Mouse (Mus musculus) cerebellum, adult 8-10 months (tissue): Measurements from ENCODE around the gene Scd4.
"Not testable (repeated sequence)": the region's sequence is repeated elsewhere in the genome, so short reads cannot be mapped to it uniquely, and the experiment has no call there.

Source experiments
- DNase-seq: peaks from one replicate; pipeline ENCODE4 v3.0.0; 2022

Scd4 gene

GRCm38 (mm10) chr19:44301176-44301575 is 31.7 kb upstream of the Scd4 start:
- DNase-seq: no peak

- no peak for DNase-seq
Observed at GRCm38 (mm10) chr19:44301671-44302305, 31.1 kb upstream of the Scd4 start.

GRCm38 (mm10) chr19:44302901-44303300 is 30.0 kb upstream of the Scd4 start:
- no peak for DNase-seq

GRCm38 (mm10) chr19:44303502-44303901 is 29.4 kb upstream of the Scd4 start:
- DNase-seq: no peak

- DNase-seq: no peak
Observed at GRCm38 (mm10) chr19:44304419-44304818, 28.5 kb upstream of the Scd4 start.

GRCm38 (mm10) chr19:44304851-44305510 is 27.9 kb upstream of the Scd4 start:
- peak; percentile 6 for DNase-seq

- DNase-seq: no peak
Observed at GRCm38 (mm10) chr19:44305701-44306100, 27.2 kb upstream of the Scd4 start.

- no peak for DNase-seq
Observed at GRCm38 (mm10) chr19:44306171-44306570, 26.7 kb upstream of the Scd4 start.

- DNase-seq: no peak
Observed at GRCm38 (mm10) chr19:44307101-44307914, 25.6 kb upstream of the Scd4 start.

- no peak for DNase-seq
Observed at GRCm38 (mm10) chr19:44307915-44308470, 24.9 kb upstream of the Scd4 start.

- no peak for DNase-seq
Observed at GRCm38 (mm10) chr19:44308611-44309246, 24.2 kb upstream of the Scd4 start.

- DNase-seq: no peak
Observed at GRCm38 (mm10) chr19:44309351-44310154, 23.3 kb upstream of the Scd4 start.

GRCm38 (mm10) chr19:44310155-44310575 is 22.7 kb upstream of the Scd4 start:
- DNase-seq: not testable (repeated sequence)

- no peak for DNase-seq
Observed at GRCm38 (mm10) chr19:44310814-44311213, 22.1 kb upstream of the Scd4 start.

GRCm38 (mm10) chr19:44311306-44312006 is 21.4 kb upstream of the Scd4 start:
- no peak for DNase-seq

GRCm38 (mm10) chr19:44312007-44312360 is 20.9 kb upstream of the Scd4 start:
- DNase-seq: no peak

GRCm38 (mm10) chr19:44313066-44313465 is 19.8 kb upstream of the Scd4 start:
- no peak for DNase-seq

- DNase-seq: peak; percentile 91
Observed at GRCm38 (mm10) chr19:44314327-44314759, 18.5 kb upstream of the Scd4 start.

GRCm38 (mm10) chr19:44314871-44315414 is 17.9 kb upstream of the Scd4 start:
- peak; percentile 59 for DNase-seq

- DNase-seq: no peak
Observed at GRCm38 (mm10) chr19:44316752-44317315, 16.1 kb upstream of the Scd4 start.

- no peak for DNase-seq
Observed at GRCm38 (mm10) chr19:44317391-44317790, 15.5 kb upstream of the Scd4 start.
